Mouse (Mus musculus): ENCODE results near the gene Dscaml1.

GRCm38 (mm10) chr9:45451346-45451745, 24.9 kb downstream of the Dscaml1 start:
- TF ChIP-seq POLR2A (IDR thresholded peaks at IDR 0.05; ENCODE audit: control insufficient read depth in 1 of 2, insufficient read depth in 1 of 2, low read depth in 1 of 2, low read length in 2 of 2, poor library complexity in 1 of 2) (no peak), E2F4 (IDR thresholded peaks at IDR 0.05; ENCODE audit: borderline replicate concordance, low read depth, low read length) (no peak), CHD1 (IDR thresholded peaks at IDR 0.05; ENCODE audit: low read depth, low read length) (no peak), ZMIZ1 (IDR thresholded peaks at IDR 0.05; ENCODE audit: low read depth, low read length) (no peak), CTCF (IDR thresholded peaks at IDR 0.05 in 2 of 3, conservative IDR thresholded peaks at IDR 0.05 in 1 of 3; ENCODE audit: control insufficient read depth in 1 of 3, insufficient read depth in 1 of 3, low read depth in 2 of 3, low read length in 3 of 3, poor library complexity in 1 of 3, severe bottlenecking in 1 of 3) (no peak)
